Comparison of ENCODE assay signal across 25 mouse cellular contexts in genomic region chr10:112613751-112614150, GRCm38 (mm10).
DNase-seq lines count a peak whose midpoint lies in the region; ATAC-seq and TF ChIP-seq lines count a peak whose summit lies in the region.
"Had no signal": no experiment of that assay in that cellular context is flagged by ENCODE, and none has a peak within 500 bp of the region (broad histone marks: within the 10 kb centered on the region; RNA-seq: fewer than 3 reads in every experiment).

No protein-coding gene starts in this region.

- H3K79me3 ChIP-seq in C2C12 (ENCODE audit: low read depth): no peaks in the 10 kb centered on the region

- peak; percentile 70 for DNase-seq in 3T3-L1 (ENCODE audit: low read depth, low spot score)
- peak; percentile 41 for DNase-seq in Muller cell, postnatal 12 days (ENCODE audit: inconsistent ontology term)
- no peak for DNase-seq in heart, adult 9 months (ENCODE audit: low spot score in 2 of 2)
- DNase-seq in forebrain, postnatal 0 days: no peak
- no peak for DNase-seq in hindbrain, embryonic 11.5 days (ENCODE audit: low spot score)
- DNase-seq in cerebellum, adult 11-12 months: no peak
- DNase-seq: adrenal gland, adult 2 months; adrenal gland, adult 8-10 months; adrenal gland, postnatal 10 days; adrenal gland, postnatal 14 days; adrenal gland, postnatal 25 days; adrenal gland, postnatal 36 days; B cell, adult 2 months; cerebellum, adult 11 months; cerebellum, adult 18-20 months; cerebellum, adult 2 months; cerebellum, adult 8-10 months; cerebellum, adult 9-10 months had no signal

- no peaks in the 10 kb centered on the region for H3K9me3 ChIP-seq in forebrain, postnatal 0 days (ENCODE audit: low read length)
- H3K9me3 ChIP-seq in hindbrain, embryonic 11.5 days (ENCODE audit: control insufficient read depth, low read length): no peaks in the 10 kb centered on the region

- no peak for ATAC-seq in forebrain, postnatal 0 days
- ATAC-seq in hindbrain, embryonic 11.5 days (ENCODE audit: low FRiP score): no peak
- ATAC-seq: activated CD4-positive, CD25-positive, alpha-beta regulatory T cell, adult 4 months; CD4-positive, CD25-positive, alpha-beta regulatory T cell, adult 4 months had no signal

- no peak overlapping the region for H3K27ac ChIP-seq in forebrain, postnatal 0 days (ENCODE audit: low read depth, low read length)
- no peak overlapping the region for H3K27ac ChIP-seq in hindbrain, embryonic 11.5 days (ENCODE audit: low read depth, low read length)

- 94% methylated on average over 2 of the region's 2 CpGs for WGBS in forebrain, postnatal 0 days
- WGBS in hindbrain, embryonic 11.5 days: 94% methylated on average over 2 of the region's 2 CpGs

- no peak overlapping the region for H3K4me3 ChIP-seq in C2C12 (ENCODE audit: insufficient read depth, poor library complexity, severe bottlenecking)
- no peak overlapping the region for H3K4me3 ChIP-seq in myocyte
- H3K4me3 ChIP-seq in forebrain, postnatal 0 days (ENCODE audit: low read depth, low read length): no peak overlapping the region
- no peak overlapping the region for H3K4me3 ChIP-seq in hindbrain, embryonic 11.5 days (ENCODE audit: low read depth, low read length)

- H3K4me2 ChIP-seq in myocyte (ENCODE audit: low read depth): peak overlapping the region; percentile 51
- H3K4me2 ChIP-seq in forebrain, postnatal 0 days (ENCODE audit: low read depth): no peak overlapping the region
- no peak overlapping the region for H3K4me2 ChIP-seq in hindbrain, embryonic 11.5 days (replicated peaks; ENCODE audit: low read depth, low read length)

- H3K36me3 ChIP-seq in C2C12 (ENCODE audit: control insufficient read depth, insufficient read depth): no peaks in the 10 kb centered on the region
- no peaks in the 10 kb centered on the region for H3K36me3 ChIP-seq in myocyte (ENCODE audit: control insufficient read depth, insufficient read depth)
- no peaks in the 10 kb centered on the region for H3K36me3 ChIP-seq in forebrain, postnatal 0 days (ENCODE audit: insufficient read depth)
- no peaks in the 10 kb centered on the region for H3K36me3 ChIP-seq in hindbrain, embryonic 11.5 days (ENCODE audit: control insufficient read depth, insufficient read depth, low read length)
- H3K36me3 ChIP-seq: G1E had no signal

- H3ac ChIP-seq in C2C12 (ENCODE audit: control insufficient read depth, insufficient read length, low read depth): no peak overlapping the region
- H3ac ChIP-seq in myocyte (ENCODE audit: control insufficient read depth, insufficient read length): no peak overlapping the region

- no peaks in the 10 kb centered on the region for H3K79me2 ChIP-seq in C2C12 (ENCODE audit: control insufficient read depth, insufficient read depth)
- no peaks in the 10 kb centered on the region for H3K79me2 ChIP-seq in myocyte (ENCODE audit: control insufficient read depth, insufficient read depth)

- no peak for TF ChIP-seq CTCF in C2C12 (IDR thresholded peaks at IDR 0.05; ENCODE audit: control insufficient read depth, insufficient read depth, insufficient read length)
- no peak for TF ChIP-seq CTCF in forebrain, postnatal 0 days (IDR thresholded peaks at IDR 0.05; ENCODE audit: low read depth)

- no peaks in the 10 kb centered on the region for H3K4me1 ChIP-seq in forebrain, postnatal 0 days (ENCODE audit: insufficient read depth)
- no peaks in the 10 kb centered on the region for H3K4me1 ChIP-seq in hindbrain, embryonic 11.5 days (replicated peaks; ENCODE audit: control insufficient read depth, insufficient read depth, low read length)

- no peak overlapping the region for H3K9ac ChIP-seq in forebrain, postnatal 0 days
- H3K9ac ChIP-seq in hindbrain, embryonic 11.5 days (ENCODE audit: low read depth, low read length): no peak overlapping the region

- no peak for TF ChIP-seq POLR2A in myocyte (IDR thresholded peaks at IDR 0.05; ENCODE audit: insufficient read length, low read depth)

- no peaks in the 10 kb centered on the region for H3K27me3 ChIP-seq in C2C12 (ENCODE audit: control insufficient read depth, insufficient read depth, insufficient read length)
- no peaks in the 10 kb centered on the region for H3K27me3 ChIP-seq in myocyte (ENCODE audit: control insufficient read depth, insufficient read depth, insufficient read length)
- no peaks in the 10 kb centered on the region for H3K27me3 ChIP-seq in forebrain, postnatal 0 days (ENCODE audit: insufficient read depth, low read length)
- H3K27me3 ChIP-seq in hindbrain, embryonic 11.5 days (ENCODE audit: control insufficient read depth, insufficient read depth, low read length): no peaks in the 10 kb centered on the region
- H3K27me3 ChIP-seq: CH12.LX, Patski had no signal

TF ChIP-seq in C2C12, 6 proteins besides CTCF, POLR2A, EP300 and RAD21:
- TF ChIP-seq CEBPB (IDR thresholded peaks at IDR 0.05; ENCODE audit: low read depth) (no peak), FOSL1 (IDR thresholded peaks at IDR 0.05; ENCODE audit: insufficient read depth, low read length, poor library complexity, severe bottlenecking) (peak; percentile 82)

TF ChIP-seq in myocyte, 11 proteins besides CTCF, POLR2A, EP300 and RAD21:
- no peak for TF ChIP-seq USF1 (IDR thresholded peaks at IDR 0.05; ENCODE audit: low read depth)
- no peak for TF ChIP-seq TCF12 (IDR thresholded peaks at IDR 0.05; ENCODE audit: insufficient read depth, poor library complexity, severe bottlenecking)
- no peak for TF ChIP-seq TCF3 (IDR thresholded peaks at IDR 0.05; ENCODE audit: insufficient read length, low read depth)
- no peak for TF ChIP-seq REST (IDR thresholded peaks at IDR 0.05; ENCODE audit: insufficient read depth, insufficient read length)
- no peak for TF ChIP-seq MYOG (IDR thresholded peaks at IDR 0.05; ENCODE audit: control insufficient read depth in 1 of 3, insufficient read depth in 1 of 3, insufficient read length in 2 of 3, low read depth in 2 of 3)
- TF ChIP-seq E2F4 (IDR thresholded peaks at IDR 0.05; ENCODE audit: insufficient read depth): no peak
- TF ChIP-seq SRF (IDR thresholded peaks at IDR 0.05; ENCODE audit: control insufficient read depth, insufficient read length, low read depth): no peak
- no peak for TF ChIP-seq CEBPB (IDR thresholded peaks at IDR 0.05; ENCODE audit: insufficient read depth, poor library complexity, severe bottlenecking)
- no peak for TF ChIP-seq MAX (IDR thresholded peaks at IDR 0.05; ENCODE audit: low read depth)
- TF ChIP-seq POLR2AphosphoS2 (IDR thresholded peaks at IDR 0.05; ENCODE audit: insufficient read length, low read depth): no peak
- TF ChIP-seq MYOD1 (IDR thresholded peaks at IDR 0.05; ENCODE audit: control insufficient read depth in 1 of 3, insufficient read length in 2 of 3, low read depth in 2 of 3): no peak

Comparison
In these comparisons a context has a peak if more than half of its experiments do, and no peak if none do; other contexts are left out.
1. DNase-seq: peak in 3T3-L1 (single experiment) and Muller cell, postnatal 12 days (single experiment); none in heart, adult 9 months (0 of 2), forebrain, postnatal 0 days (single experiment), hindbrain, embryonic 11.5 days (single experiment) and cerebellum, adult 11-12 months (single experiment).